Mouse (Mus musculus): ENCODE results near the gene Chgb.

DNA sequence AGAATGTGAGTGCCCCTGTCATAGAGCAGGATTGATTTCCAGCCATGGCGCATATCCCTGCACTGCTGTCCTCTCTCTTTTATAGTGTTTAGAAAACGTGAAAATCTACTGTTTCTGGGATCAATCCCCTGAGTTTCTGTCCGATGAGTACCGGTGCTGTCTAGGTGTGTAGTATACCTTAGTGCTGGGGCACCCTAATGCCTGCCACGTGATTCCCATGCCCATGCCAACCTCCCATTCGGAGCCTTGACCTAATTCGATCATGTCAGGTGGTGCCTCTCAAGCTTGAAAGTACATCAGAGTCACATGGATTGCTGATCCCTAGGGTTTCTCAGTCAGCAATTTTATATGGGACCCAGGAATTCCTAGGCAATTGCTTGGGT is 13.1 kb downstream of the Chgb start:
- no peak for TF ChIP-seq POLR2A (IDR thresholded peaks at IDR 0.05; ENCODE audit: insufficient read depth, low read length)
- no peak for TF ChIP-seq EP300 (IDR thresholded peaks at IDR 0.05; ENCODE audit: insufficient read depth, low read depth, low read length)

Data from ES-Bruce4 (cell line).